Mouse (Mus musculus) megakaryocyte-erythroid progenitor cell, adult 5-6 weeks (primary cell): ENCODE measurements around the gene Caln1. TPM values are rescaled to one million over a fixed set of nuclear protein-coding genes. Genes with fewer than 3 reads are reported as not detected.
"Not testable (repeated sequence)": the region's sequence is repeated elsewhere in the genome, so short reads cannot be mapped to it uniquely, and the experiment has no call there.

Source experiments
- ATAC-seq: replicated peaks from 2 replicates; pipeline ENCODE4 v1.8.0; 2016; ENCODE audit warnings: mild to moderate bottlenecking, inconsistent platforms; ENCODE audit not compliant: severe bottlenecking, poor library complexity, low FRiP score, low TSS enrichment
- total RNA-seq, 2 experiments: library from RNA; stranded (forward) in 1 of 2; stranded (reverse) in 1 of 2; fragments of 200-1000, 215-1000 nt in 1 of 2; fragments of >200 nt in 1 of 2; fragmentation: Nextera tagmentation in 1 of 2; gene quantifications; 2 replicates each; pipeline ENCODE4 v1.2.3; 2014 to 2017

Gene Caln1
- total RNA-seq, 2 experiments from 2014 or later = not detected

DNA sequence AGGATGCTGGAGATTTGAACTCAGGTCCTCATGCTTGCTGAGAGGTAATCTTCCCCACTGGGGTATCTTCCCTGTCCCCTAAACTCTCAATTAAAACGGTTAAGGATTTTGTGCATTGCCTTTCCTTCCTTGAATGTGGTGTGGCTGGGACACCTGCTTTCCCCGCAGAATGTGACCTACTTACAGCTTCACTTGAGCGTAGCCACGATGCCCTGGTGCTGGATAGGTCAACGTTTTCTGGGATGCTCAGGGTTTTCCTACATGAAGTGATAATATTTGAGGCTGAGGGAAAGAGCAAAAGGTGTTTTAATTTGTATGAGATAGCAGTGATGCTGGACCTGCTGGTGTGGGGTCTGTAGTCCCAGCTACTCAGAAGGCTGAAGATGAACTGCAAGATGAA lies 135.6 kb downstream of the Caln1 start:
- no peak for ATAC-seq

DNA sequence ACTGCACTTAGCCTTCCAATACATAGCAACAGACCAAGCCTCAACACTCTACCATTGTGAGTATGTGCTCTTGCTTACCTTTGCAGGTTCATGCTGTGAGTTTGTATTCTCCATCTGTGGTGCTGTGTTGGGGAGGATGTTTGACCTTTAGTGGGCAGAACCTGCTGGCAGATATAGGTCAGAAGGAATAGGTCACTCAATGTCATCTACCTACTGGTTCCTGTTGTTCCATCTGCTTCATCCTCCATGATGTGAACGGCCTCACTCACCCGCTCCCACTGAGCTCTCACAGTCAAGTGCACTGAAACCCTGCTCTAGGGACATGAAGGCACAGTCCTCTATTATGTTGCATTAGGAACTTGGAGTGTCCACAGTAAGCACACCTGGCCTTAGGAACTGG lies 141.3 kb downstream of the Caln1 start:
- ATAC-seq = no peak

DNA sequence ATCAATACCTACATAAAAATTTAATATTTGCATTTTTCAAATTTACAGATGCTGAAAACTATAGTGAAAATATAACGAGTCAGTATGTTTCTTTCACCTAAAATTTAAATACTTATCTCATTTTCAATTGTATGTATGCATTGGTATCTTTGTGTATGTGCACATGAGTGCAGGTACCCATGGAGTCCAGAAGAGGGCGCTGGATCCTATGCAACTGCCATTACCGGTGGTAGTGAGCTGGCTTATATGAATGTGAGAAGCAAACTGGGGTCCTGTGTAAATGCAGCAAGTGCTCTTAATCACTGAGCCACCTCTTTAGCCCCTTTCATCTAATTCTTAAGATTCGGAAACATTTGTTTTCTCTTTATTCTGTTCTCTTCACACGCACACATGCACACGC lies 146.1 kb downstream of the Caln1 start:
- ATAC-seq = no peak

DNA sequence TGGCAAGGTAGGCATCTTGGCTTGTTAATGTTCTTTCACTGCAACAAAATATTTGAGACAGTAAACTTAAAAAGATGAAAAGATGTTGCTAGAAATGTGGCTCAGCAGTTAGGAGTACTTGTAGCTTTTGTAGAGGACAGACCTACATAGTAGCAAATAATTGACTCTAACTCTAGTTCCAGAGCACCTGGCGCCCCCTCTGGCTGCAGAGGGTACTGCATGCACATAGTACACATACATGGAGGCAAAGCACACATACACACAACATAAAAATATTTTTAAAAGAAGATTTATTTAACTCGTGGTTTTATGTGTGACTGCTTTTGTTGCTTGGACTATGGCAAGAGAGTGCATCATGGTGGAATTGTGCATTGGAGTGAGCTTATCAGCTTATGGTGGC lies 151.3 kb downstream of the Caln1 start:
- no peak for ATAC-seq

DNA sequence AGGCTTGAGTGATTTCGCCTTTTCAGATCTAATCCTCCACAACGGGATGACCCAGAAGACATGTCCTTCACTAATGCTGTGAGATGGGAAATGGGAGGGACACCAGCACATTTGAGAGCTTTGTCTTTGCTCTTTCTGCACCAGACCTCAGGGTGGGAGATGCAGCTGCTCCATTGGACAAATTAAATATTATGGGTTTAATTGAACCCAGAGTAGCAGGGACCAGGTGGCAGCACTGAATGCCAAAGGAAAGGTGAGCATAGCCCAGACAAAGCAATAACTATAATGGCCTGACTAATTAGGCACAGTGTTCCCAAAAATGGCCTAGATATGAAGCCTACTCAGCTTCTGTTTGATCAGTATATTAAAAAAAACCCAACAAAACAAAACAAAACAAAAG lies 158.2 kb downstream of the Caln1 start:
- ATAC-seq = no peak

DNA sequence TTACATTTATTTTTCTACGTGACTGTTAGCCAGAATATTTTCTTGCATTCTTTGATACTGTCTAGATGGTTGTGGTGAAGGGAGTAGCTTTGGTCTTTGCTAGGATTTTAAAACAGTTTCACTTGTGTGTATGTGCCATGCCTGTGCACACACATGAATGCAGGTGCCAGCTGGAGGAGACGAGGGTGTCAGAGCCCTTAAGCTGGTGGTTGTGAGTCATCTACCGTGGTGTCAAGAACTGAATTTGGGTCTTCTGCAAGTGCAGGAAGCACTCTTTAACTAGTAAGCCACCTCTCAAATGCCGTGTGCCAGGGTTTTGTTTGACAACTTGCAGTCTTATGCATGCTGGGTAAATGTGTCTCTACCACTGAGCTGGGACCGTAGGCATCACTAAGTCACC lies 178.2 kb downstream of the Caln1 start:
- no peak for ATAC-seq

DNA sequence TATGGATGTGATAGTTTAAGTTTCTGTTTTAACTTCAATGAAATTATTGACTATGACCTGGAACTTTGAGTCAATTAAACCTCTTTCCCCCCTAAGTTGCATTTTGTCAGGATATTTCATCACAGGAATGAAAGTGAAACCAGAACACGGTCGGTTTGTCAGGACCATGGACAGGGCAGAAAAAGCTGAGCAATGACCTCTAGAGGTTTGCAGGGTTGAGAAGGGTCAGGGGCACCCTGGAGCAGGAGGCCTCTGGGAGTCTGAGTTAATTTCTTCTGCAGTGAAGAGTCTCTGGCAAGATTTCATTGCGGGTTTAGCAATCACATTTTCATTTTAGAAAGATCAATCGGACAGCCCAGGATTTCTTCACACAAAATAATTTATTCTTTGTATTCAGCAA lies 184.7 kb downstream of the Caln1 start:
- no peak for ATAC-seq

DNA sequence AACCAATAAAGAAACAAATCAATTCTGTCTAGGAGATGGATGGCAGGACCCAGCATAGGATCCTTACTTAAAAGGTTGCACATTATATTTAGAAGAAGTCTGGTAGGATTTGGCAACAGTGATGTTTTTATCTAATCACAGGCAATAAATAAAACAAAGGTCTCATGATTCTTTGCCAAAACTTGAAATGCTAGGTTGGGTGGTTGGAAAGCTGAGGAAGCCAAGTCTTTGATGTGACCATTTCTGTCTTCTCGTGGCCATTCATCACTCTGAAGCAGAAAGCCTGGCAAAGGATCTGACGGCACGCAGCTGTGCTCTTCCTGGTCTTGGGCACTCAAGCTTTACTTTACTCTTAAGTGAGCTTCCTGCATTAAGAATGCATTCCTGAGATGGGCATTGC lies 193.9 kb downstream of the Caln1 start:
- ATAC-seq = no peak

DNA sequence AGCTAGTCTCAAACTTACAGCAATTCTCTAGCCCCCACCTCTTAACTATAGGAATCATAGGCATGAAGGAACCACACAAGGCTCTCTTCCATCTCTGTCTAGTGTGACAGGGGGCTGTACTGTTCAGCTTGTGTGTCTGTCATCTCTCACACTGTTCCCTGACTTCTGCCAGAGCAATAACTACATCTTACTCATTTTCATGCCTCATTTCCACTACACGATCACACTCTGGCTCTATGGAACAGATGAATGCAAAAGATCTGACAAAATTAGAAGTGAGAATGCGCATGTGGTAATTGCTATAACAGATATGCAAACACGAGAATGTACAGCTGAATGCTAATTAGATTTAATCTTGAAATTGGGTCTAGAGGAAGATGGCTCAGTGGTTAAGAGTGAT lies 196.7 kb downstream of the Caln1 start:
- no peak for ATAC-seq

DNA sequence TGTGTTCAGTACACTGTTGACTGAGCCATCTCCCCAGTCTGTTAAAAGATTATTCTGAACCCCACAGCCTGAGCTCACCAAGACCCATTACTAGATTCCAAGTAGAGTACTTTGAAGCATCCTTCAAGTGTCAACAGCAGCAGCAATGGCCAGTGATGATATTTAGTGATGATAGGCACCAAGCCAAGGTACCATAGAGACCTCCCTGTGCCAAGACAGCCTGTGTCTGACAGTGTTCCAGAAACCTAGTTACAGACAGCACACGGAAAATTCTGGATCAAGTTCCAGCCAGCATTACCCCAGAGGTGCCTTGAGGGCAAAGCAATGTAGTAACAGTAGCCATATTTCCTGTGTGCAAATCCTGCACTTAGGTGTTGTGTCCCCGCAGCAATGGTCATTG lies 208.3 kb downstream of the Caln1 start:
- ATAC-seq = no peak

DNA sequence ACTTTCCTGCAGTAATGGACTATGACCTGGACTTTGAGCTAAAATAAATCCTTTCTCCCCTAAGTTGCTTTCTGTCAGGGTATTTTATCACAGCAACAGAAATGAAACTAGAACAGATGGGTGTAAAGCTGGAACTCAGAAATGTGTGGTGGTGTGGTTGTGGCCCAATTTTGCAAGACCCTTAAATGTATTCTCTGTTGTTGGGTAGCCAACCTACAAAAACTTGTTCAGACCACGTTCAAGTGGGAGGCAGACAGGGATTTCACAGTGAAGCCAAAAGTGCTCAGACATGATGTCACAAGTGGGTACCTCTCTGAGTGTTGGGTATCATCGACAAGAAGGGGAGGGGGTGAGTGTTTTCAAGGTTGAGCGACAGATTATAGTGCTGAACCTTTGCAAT lies 214.8 kb downstream of the Caln1 start:
- ATAC-seq = no peak

DNA sequence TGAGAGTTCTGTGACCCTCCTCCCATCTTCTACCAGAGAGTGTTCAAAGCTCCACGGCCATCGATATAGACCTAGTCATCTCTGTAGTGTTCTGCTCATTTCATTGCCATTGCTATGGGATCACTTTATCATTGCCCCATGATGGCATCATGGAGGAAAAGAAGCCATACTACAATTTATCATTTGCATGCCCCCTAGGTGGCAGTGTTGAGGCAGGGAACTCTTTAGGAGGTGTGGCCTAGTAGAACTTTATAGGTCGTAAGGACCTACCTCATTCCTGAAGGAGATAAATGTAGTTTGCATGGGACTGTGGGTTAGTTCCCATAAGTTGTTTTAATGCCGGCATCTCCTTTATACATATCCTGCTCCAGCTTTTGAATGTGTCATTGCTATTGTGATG lies 217.0 kb downstream of the Caln1 start:
- no peak for ATAC-seq

DNA sequence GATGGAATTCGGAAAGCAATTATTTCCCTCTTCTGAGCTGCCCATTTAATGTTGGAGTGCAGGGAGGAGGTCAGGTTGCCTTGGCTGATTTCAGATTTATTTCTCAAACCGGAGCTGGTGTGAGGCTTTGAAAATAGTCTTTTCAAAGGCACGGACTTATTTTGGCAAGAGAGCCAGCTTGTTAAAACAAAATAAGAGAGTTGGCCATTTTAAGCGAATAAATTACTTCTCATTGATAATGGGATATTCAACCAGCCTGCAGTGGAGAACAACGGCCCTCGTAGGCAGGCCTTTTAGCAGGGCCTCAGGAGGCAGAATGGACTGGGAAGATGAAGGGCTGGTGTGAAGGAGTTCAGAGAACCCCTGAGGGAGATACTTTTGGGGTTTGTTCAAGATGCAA lies 227.3 kb downstream of the Caln1 start:
- no peak for ATAC-seq

DNA sequence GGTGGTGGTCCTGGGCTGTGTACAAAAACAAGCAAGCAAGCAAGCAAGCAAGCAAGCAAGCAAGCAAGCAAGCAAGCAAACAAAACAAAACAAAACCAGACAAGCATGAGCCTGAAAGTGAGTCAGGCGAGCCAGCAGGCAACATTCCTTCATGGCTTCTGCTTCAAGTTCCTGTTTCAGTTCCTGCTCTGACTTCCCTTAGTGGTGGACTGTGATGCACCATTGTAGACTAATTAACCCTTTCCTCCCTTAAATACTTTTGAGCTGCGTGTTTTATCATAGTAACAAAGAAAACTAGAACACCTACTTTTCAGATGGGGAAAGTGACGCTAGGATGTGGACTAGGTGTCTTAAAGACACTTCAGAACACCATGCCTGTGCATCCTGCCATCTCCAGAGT lies 244.4 kb downstream of the Caln1 start:
- ATAC-seq = no peak

DNA sequence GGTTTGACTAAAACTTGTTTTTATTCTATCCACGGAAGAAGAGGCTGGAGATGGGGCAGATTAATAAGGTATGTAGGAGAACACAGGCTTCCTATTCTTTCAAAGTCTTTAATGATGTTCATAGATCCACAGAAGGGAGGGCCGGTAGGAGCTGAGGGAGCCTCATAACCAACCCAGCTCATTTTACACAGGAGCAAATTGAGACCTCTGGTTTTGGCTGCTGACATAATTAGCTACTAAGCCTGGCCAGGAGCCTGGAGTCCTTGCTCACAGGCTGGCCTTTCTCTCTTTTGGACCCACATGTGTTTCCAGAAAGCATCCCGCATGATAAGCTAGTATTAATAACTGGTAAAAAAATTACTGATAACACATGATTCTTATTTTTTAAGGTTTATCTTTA lies 245.0 kb downstream of the Caln1 start:
- ATAC-seq = no peak

DNA sequence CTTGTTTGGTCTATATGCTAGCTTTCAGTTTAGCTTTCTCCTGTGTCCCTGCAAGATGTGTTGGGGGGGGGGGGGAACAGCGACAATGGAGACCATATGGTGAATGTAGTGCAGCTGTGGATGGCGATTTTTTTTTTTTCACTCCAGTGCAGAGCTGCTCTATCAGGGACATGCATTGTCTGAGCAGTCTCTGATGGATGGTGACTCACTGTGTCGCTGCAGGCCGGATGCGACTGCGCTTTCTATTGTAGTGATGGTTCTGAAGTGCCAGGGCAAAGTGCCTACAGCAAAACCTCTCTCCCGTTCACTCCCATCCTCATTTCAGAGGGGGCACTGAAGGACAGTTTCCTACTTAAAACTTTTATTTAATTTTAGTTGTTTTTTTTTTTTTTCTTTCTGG lies 250.8 kb downstream of the Caln1 start:
- ATAC-seq = no peak

DNA sequence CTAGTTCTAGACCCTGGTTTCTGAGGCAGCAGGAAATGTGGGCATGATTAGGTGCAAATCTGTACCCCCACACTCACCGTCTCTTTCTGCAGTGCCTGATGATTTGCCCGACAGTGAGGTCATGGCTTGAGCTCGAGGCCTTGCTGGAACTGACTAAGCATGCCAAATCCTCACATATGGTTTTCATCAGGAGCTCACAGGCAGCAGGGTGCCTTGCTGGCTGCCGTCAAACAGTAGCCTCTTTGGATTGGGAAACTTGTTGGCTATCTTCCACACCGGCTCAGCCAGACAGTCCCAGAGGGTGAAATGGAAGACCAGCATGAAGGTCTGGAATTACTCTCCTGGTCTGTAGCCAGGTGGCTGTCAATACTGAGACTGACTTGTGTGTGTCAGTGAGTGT lies 254.0 kb downstream of the Caln1 start:
- no peak for ATAC-seq

DNA sequence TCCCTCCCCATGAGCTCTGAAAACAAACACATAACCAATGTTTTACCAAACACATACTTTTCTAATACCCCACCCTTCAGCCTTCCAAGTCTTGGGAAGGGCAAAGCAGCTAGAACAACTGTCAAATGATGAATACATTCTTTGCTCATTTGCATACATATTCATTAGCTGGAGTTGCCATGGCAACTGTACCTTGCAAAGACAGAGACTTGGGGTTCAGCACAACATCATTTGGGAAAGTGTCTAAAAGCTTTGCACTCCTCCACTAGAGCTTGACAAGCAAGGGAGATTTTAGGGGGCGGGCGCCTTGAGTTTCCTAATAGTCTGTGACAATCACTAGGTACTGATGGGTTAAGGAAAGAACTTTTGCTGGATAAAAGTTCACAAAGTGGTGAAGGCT lies 258.5 kb downstream of the Caln1 start:
- no peak for ATAC-seq

DNA sequence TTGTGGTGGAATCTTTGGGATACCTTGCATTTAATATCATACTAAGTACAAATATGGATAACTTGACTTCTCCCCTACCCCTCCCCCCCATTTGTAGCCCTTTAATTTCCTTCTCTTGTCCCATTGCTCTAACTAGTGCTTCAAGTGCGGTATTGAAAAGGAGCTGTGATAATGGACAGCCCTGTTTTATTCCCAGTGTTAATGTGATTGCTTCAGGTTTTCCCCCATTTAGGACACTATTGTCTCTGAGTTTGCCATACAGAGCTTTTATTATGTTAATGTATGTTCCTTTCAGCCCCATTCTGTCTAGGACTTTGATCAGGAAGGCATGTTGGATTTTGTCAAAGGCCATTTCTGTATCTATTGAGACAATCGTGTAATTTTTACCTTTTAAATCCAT lies 266.1 kb downstream of the Caln1 start:
- no peak for ATAC-seq

DNA sequence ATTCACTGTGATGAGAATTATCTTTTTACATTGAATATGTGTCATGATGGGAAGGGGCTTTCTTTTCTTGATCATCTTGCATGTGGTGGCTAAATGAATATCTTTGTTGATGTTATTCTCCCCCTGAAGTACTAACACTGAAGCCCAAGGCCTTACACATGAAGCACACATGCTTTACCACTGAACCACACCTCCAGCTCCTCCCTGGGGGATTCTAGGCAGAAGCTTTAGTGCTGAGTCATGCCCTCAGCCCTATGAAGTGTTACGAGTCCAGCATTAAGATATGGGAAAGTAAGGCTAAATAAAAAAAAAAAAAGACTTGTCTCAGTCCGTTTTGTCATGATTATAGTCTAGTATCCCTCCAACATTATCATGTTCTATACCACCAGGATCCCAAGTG lies 272.6 kb downstream of the Caln1 start:
- ATAC-seq = no peak

DNA sequence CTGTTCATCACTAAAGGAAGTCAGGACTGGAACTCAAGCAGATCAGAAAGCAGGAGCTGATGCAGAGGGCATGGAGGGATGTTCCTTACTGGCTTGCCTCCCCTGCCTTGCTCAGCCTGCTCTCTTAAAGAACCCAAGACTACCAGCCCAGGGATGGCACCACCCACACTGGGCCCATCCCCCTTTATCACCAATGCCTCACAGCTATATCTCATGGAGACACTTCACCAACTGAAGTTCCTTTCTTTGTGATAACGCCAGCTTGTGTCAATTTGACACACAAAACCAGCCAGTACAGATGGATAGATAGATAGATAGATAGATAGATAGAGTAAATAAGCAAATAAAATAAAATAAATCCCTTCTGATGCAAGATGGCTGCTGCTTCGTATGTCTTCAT lies 276.9 kb downstream of the Caln1 start:
- not testable (repeated sequence) for ATAC-seq

DNA sequence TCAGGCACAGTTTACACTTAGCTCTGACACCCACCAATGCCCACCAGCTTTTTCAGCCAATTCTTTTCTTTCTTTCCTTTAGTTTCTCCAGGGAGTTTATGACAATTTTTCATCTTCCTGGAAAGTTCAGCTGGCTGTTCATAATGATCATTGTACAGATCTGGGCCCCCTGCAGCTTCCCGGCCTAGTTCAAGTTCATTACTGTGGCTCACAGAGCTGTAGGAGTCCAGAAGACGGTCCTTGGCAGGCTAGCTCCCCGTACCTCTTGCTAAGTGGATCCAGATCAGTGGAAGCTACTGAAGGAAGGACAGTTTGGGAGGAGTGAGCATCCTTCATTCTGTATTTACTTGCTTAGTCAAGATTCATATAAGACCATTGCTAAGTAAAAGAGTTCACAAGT lies 288.9 kb downstream of the Caln1 start:
- ATAC-seq = no peak

DNA sequence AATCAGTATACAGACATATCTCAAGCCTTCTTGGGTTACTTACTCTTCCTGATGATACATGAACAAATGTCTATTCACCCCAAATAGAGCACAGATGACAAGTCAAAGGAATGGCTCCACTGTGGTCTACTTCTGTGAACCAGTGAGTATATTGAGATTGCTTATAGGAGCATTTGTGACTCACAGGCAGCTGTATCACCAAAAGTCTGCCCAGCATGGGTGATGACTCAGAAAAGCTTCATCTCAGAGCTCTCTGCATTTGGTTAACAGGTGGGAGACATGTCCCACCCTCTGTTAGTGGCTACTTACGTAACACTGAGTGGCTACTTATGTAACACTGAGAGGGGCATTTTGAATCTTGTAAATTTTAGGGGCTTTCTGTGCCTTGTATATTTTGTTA lies 296.8 kb downstream of the Caln1 start:
- no peak for ATAC-seq
